Mouse (Mus musculus): ENCODE data around the gene Lamp1. TPM values are rescaled to one million over a fixed set of nuclear protein-coding genes. Genes with fewer than 3 reads are reported as not detected.
A peak's percentile ranks its signal among the peaks of the same experiment; 100 is the strongest.

Gene Lamp1
- polyA plus RNA-seq, 3 experiments from 2014 or later, result 10.1 to 22.6 (median 17.5) TPM

- no peak for ATAC-seq
Measured at GRCm38 (mm10) chr8:13163563-13163962, 4.6 kb downstream of the Lamp1 start.

- no peak for ATAC-seq
Measured at GRCm38 (mm10) chr8:13164361-13164760, 5.4 kb downstream of the Lamp1 start.

- ATAC-seq, result no peak
Measured at GRCm38 (mm10) chr8:13170510-13170909, 11.5 kb downstream of the Lamp1 start.

- ATAC-seq, result no peak
Measured at GRCm38 (mm10) chr8:13174305-13174704, 15.3 kb downstream of the Lamp1 start.

- no peak for ATAC-seq
Measured at GRCm38 (mm10) chr8:13174811-13175210, 15.8 kb downstream of the Lamp1 start.

- ATAC-seq, result no peak
Measured at GRCm38 (mm10) chr8:13175650-13176049, 16.7 kb downstream of the Lamp1 start.

- no peak for ATAC-seq
Measured at GRCm38 (mm10) chr8:13177173-13177852, 18.4 kb downstream of the Lamp1 start.

- no peak for ATAC-seq
Measured at GRCm38 (mm10) chr8:13178137-13178536, 19.2 kb downstream of the Lamp1 start.

- ATAC-seq, result no peak
Measured at GRCm38 (mm10) chr8:13179482-13179881, 20.5 kb downstream of the Lamp1 start.

GRCm38 (mm10) chr8:13179948-13180347 is 21.0 kb downstream of the Lamp1 start:
- ATAC-seq, result no peak

GRCm38 (mm10) chr8:13180408-13180807 is 21.4 kb downstream of the Lamp1 start:
- no peak for ATAC-seq

- ATAC-seq, result no peak
Measured at GRCm38 (mm10) chr8:13180911-13181690, 22.1 kb downstream of the Lamp1 start.

GRCm38 (mm10) chr8:13181691-13181976 is 22.7 kb downstream of the Lamp1 start:
- ATAC-seq, result no peak

- no peak for ATAC-seq
Measured at GRCm38 (mm10) chr8:13186819-13187218, 27.9 kb downstream of the Lamp1 start.

- no peak for ATAC-seq
Measured at GRCm38 (mm10) chr8:13187229-13187628, 28.3 kb downstream of the Lamp1 start.

- ATAC-seq, result no peak
Measured at GRCm38 (mm10) chr8:13187638-13188037, 28.7 kb downstream of the Lamp1 start.

- ATAC-seq, result no peak
Measured at GRCm38 (mm10) chr8:13188052-13188555, 29.1 kb downstream of the Lamp1 start.

GRCm38 (mm10) chr8:13188857-13189256 is 29.9 kb downstream of the Lamp1 start:
- ATAC-seq, result no peak

GRCm38 (mm10) chr8:13190235-13190634 is 31.3 kb downstream of the Lamp1 start:
- no peak for ATAC-seq

GRCm38 (mm10) chr8:13194818-13195217 is 35.9 kb downstream of the Lamp1 start:
- ATAC-seq, result no peak

- no peak for ATAC-seq
Measured at GRCm38 (mm10) chr8:13197493-13197892, 38.5 kb downstream of the Lamp1 start.

GRCm38 (mm10) chr8:13199385-13200061 is 40.6 kb downstream of the Lamp1 start:
- no peak for ATAC-seq

- ATAC-seq, result peak; percentile 42
Measured at GRCm38 (mm10) chr8:13200301-13201012, 41.5 kb downstream of the Lamp1 start, which contains the start of gene Grtp1. Grtp1 (minus strand) TSS chr8:13200620.

All from inflammation-experienced regulatory T-cells, adult 6 months (primary cell).